Mouse (Mus musculus): ENCODE results near the gene Scarb1. TPM values are rescaled to one million over a fixed set of nuclear protein-coding genes. Genes with fewer than 3 reads are reported as not detected.

The Scarb1 gene
- polyA plus RNA-seq, 1 experiment from 2014 or later = 58.0 TPM

DNA sequence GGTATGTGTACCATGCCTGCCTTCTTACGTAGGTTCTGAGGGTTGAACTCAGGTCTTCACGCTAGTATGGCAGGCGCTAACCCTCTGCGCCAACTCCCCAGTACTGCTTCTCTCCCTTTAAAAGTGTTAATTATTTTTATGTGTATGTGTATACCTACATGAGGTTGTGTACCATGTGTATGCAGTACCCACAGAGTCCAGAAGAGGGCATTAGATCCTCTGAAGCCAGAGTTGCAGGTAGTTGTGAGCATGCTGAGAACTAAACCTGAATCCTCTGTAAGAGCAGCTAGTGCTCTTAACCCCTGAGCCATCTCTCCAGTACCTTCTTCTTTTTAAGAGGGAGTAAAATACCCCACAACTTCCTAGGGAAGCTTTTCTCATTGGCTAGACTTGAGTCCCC is 113.2 kb downstream of the Scarb1 start:
- DNase-seq (no peak), ATAC-seq (ENCODE audit: insufficient read depth) (no peak)
- H3K27me3 ChIP-seq (ENCODE audit: insufficient read depth, low read length) = no peaks in the 10 kb centered on the region
- H3K27ac ChIP-seq (ENCODE audit: low read depth) = no peak overlapping the region
- H3K4me3 ChIP-seq (ENCODE audit: low read depth, low read length) = no peak overlapping the region
- WGBS = 99% methylated on average over 4 of the region's 4 CpGs
- H3K9ac ChIP-seq = no peak overlapping the region
- no peaks in the 10 kb centered on the region for H3K4me1 ChIP-seq (ENCODE audit: insufficient read depth)
- H3K4me2 ChIP-seq = no peak overlapping the region
- peak; percentile 30; the same call in 1 of the 2 replicates for TF ChIP-seq CTCF (IDR thresholded peaks at IDR 0.05; ENCODE audit: low read depth)
- H3K36me3 ChIP-seq (ENCODE audit: insufficient read depth) = no peaks in the 10 kb centered on the region
- peaks cover 4% of the 10 kb centered on the region; the same call in 1 of the 2 replicates for H3K9me3 ChIP-seq (ENCODE audit: low read depth, low read length)

Other genes with a start within 250 kb of the Scarb1 start
- gene Ncor2, start 161.9 kb downstream of the Scarb1 start, polyA plus RNA-seq (2014; fragmentation: Nextera tagmentation; extraction: Ambion mirVana) = 34.9 and 36.5 TPM in 2 replicates
- 0.45 and 0.46 TPM in 2 replicates for gene Gm10382, start 48.2 kb upstream of the Scarb1 start, polyA plus RNA-seq (2014; fragmentation: Nextera tagmentation; extraction: Ambion mirVana)
- 1,057 and 1,103 TPM in 2 replicates for gene Ubc, start 49.1 kb upstream of the Scarb1 start, polyA plus RNA-seq (2014; fragmentation: Nextera tagmentation; extraction: Ambion mirVana)
- 11.9 and 13.3 TPM in 2 replicates for gene Dhx37, start 93.0 kb upstream of the Scarb1 start, polyA plus RNA-seq (2014; fragmentation: Nextera tagmentation; extraction: Ambion mirVana)
- gene Bri3bp, start 100.5 kb upstream of the Scarb1 start, polyA plus RNA-seq (2014; fragmentation: Nextera tagmentation; extraction: Ambion mirVana) = 37.6 and 37.9 TPM in 2 replicates
- gene Aacs, start 134.7 kb upstream of the Scarb1 start, polyA plus RNA-seq (2014; fragmentation: Nextera tagmentation; extraction: Ambion mirVana) = 37.1 and 42.7 TPM in 2 replicates
- not detected in 2 replicates for gene Tmem132b, start 190.7 kb upstream of the Scarb1 start, polyA plus RNA-seq (2014; fragmentation: Nextera tagmentation; extraction: Ambion mirVana)

Data from lung, embryonic 14.5 days (tissue).